Mouse (Mus musculus): ENCODE data around the gene Ccdc38. TPM values are rescaled to one million over a fixed set of nuclear protein-coding genes. Genes with fewer than 3 reads are reported as not detected.

Gene Ccdc38
- polyA plus RNA-seq, 1 experiment from 2014 or later, result 0.83 TPM

DNA sequence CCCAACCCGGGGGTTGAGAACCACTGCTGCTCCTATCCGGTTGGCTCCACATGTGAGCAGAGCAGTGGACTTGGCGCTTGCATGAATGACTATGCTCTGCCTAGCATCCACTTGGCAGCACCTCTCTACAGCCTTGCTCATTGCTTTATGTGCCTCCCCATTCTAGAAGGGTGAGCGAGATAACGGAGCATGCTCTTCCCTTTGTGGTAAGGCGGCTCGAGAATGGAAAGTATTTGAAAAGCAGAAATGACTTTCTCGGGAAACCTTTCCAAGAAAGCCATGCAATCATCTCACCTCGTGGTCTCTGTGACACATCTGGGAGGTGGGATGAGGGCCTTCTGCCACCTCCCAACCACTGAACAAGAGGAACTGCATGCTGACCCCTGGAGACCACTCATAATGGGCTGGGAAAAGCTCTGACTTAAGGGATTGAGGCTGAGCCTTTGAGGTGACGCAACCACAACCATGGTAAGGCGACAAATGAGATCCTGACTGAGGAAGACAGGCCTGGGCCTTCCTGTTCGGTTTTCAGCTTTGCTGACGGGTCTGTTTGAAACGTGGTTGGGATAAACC lies 24.2 kb downstream of the Ccdc38 start:
- no peaks in the 10 kb centered on the region for H3K9me3 ChIP-seq (replicated peaks; ENCODE audit: control insufficient read depth, low read length, poor library complexity, severe bottlenecking)
- ATAC-seq, result no peak
- H3K4me2 ChIP-seq (ENCODE audit: low read length), result no peak overlapping the region
- no peaks in the 10 kb centered on the region for H3K27me3 ChIP-seq (ENCODE audit: control insufficient read depth, insufficient read depth, low read depth, low read length)
- 90% methylated on average over 14 of the region's 14 CpGs for WGBS
- H3K36me3 ChIP-seq (ENCODE audit: control insufficient read depth, insufficient read depth, low read length), result no peaks in the 10 kb centered on the region
- no peak overlapping the region for H3K9ac ChIP-seq (ENCODE audit: low read depth, low read length)
- no peaks in the 10 kb centered on the region for H3K4me1 ChIP-seq (ENCODE audit: control insufficient read depth, insufficient read depth, low read length)
- no peak overlapping the region for H3K27ac ChIP-seq (ENCODE audit: low read length)
- H3K4me3 ChIP-seq (ENCODE audit: low read depth, low read length), result no peak overlapping the region

DNA sequence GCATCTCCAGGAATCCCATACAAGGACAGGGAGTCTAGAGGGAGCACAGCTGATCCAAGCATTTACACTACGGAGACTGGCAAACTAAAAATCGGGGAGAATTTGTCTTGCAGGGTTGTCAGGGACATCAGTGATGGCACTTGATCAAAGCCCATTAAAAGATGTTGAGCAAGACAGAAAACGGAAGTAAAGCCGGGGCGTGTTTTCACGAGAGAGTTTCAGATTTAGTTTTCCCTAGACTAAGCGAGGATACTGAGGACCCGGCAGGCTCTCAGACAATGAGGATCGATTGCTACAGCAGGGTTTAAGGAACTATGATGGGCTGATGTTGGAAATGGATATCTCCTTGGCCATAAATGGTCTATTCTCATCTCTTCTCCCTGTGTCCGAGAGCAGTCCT lies 26.6 kb downstream of the Ccdc38 start:
- H3K27me3 ChIP-seq (ENCODE audit: control insufficient read depth, insufficient read depth, low read depth, low read length), result no peaks in the 10 kb centered on the region
- no peak overlapping the region for H3K27ac ChIP-seq (ENCODE audit: low read length)
- H3K4me2 ChIP-seq (ENCODE audit: low read length), result no peak overlapping the region
- no peak overlapping the region for H3K9ac ChIP-seq (ENCODE audit: low read depth, low read length)
- no peak for ATAC-seq
- 91% methylated on average over 10 of the region's 10 CpGs for WGBS
- H3K4me3 ChIP-seq (ENCODE audit: low read depth, low read length), result no peak overlapping the region
- no peaks in the 10 kb centered on the region for H3K9me3 ChIP-seq (replicated peaks; ENCODE audit: control insufficient read depth, low read length, poor library complexity, severe bottlenecking)
- H3K36me3 ChIP-seq (ENCODE audit: control insufficient read depth, insufficient read depth, low read length), result no peaks in the 10 kb centered on the region
- no peaks in the 10 kb centered on the region for H3K4me1 ChIP-seq (ENCODE audit: control insufficient read depth, insufficient read depth, low read length)

DNA sequence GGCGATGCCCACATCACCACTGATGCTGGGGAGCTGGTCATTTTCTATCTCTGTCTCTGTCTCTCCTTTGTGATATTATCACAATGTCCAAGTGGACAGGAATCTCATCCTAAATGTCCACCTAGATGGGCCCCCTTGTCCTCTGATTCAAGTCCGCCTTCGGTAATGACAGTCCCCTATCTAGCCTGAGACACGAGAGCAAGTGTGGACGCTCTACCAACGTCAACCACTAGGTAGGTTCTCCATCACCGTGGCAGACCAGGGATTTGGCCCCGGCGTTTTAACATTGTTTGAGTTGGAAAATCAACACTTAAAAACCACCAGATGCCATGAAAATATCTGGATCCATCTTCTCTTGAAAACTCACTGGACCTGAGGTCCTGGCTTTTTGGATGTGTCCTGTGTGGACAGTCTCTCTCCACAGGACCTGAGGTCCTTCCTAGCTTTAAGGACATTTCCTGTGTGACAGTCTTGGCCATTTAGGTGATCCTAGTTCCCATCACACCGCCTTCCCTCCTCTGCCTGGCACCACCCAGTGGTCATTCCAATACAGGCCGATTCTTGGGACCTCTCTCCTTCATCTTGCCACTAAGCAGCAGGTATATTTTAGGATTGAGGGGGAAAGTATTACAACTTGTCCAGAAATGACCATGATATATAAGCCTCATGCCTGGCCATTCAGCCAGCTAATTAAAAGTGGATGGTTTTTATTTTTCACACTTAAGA lies 27.6 kb downstream of the Ccdc38 start:
- Histone ChIP-seq H3K36me3 (ENCODE audit: control insufficient read depth, insufficient read depth, low read length) (no peaks in the 10 kb centered on the region), H3K4me2 (ENCODE audit: low read length) (no peak overlapping the region), H3K4me1 (ENCODE audit: control insufficient read depth, insufficient read depth, low read length) (no peaks in the 10 kb centered on the region), H3K27me3 (ENCODE audit: control insufficient read depth, insufficient read depth, low read depth, low read length) (no peaks in the 10 kb centered on the region), H3K9ac (ENCODE audit: low read depth, low read length) (no peak overlapping the region), H3K27ac (ENCODE audit: low read length) (no peak overlapping the region), H3K4me3 (ENCODE audit: low read depth, low read length) (no peak overlapping the region), H3K9me3 (replicated peaks; ENCODE audit: control insufficient read depth, low read length, poor library complexity, severe bottlenecking) (no peaks in the 10 kb centered on the region)
- ATAC-seq, result no peak
- 92% methylated on average over 11 of the region's 11 CpGs for WGBS

DNA sequence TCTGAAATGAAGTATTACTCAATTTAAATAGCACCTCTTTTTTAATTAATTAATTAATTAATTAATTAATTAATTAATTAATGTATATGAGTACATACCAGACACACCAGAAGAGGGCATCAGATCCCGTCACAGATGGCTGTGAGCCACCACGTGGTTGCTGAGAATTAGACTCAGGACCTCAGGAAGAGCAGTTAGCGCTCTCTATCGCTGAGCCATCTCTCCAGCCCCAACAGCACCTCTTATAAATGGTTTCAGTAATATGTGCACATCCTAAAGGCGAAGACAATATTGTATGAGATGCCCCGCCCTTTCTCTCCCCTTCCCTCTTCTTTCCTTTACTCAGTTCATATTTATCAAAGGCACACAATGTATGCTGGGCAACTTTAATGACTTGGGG lies 28.2 kb downstream of the Ccdc38 start:
- H3K4me3 ChIP-seq (ENCODE audit: low read depth, low read length), result no peak overlapping the region
- H3K36me3 ChIP-seq (ENCODE audit: control insufficient read depth, insufficient read depth, low read length), result no peaks in the 10 kb centered on the region
- no peak overlapping the region for H3K9ac ChIP-seq (ENCODE audit: low read depth, low read length)
- no peaks in the 10 kb centered on the region for H3K4me1 ChIP-seq (ENCODE audit: control insufficient read depth, insufficient read depth, low read length)
- no peak for ATAC-seq
- no peak overlapping the region for H3K27ac ChIP-seq (ENCODE audit: low read length)
- H3K27me3 ChIP-seq (ENCODE audit: control insufficient read depth, insufficient read depth, low read depth, low read length), result no peaks in the 10 kb centered on the region
- no peak overlapping the region for H3K4me2 ChIP-seq (ENCODE audit: low read length)
- no peaks in the 10 kb centered on the region for H3K9me3 ChIP-seq (replicated peaks; ENCODE audit: control insufficient read depth, low read length, poor library complexity, severe bottlenecking)
- 91% methylated on average over 6 of the region's 6 CpGs for WGBS

DNA sequence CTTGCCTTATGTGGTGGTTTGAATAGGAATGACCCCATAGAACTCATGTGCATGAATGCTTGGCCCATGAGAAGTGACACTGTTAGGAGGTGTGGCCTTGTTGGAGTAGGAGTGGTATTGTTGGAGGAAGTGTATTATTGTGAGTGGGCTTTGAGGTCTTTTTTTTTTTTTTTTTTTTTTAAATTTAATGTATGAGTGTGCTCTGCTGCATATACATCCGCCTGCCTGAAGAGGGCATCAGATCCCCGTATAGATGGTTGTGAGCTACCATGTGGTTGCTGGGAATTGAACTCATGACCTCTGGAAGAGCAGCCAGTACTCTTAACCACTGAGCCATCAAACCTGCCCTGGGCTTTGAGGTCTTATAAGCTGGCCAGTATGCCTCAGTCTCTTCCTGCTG lies 31.8 kb downstream of the Ccdc38 start:
- H3K9me3 ChIP-seq (replicated peaks; ENCODE audit: control insufficient read depth, low read length, poor library complexity, severe bottlenecking), result no peaks in the 10 kb centered on the region
- ATAC-seq, result no peak
- no peaks in the 10 kb centered on the region for H3K36me3 ChIP-seq (ENCODE audit: control insufficient read depth, insufficient read depth, low read length)
- no peak overlapping the region for H3K4me2 ChIP-seq (ENCODE audit: low read length)
- no peak overlapping the region for H3K4me3 ChIP-seq (ENCODE audit: low read depth, low read length)
- no peaks in the 10 kb centered on the region for H3K4me1 ChIP-seq (ENCODE audit: control insufficient read depth, insufficient read depth, low read length)
- 47% methylated on average over 2 of the region's 2 CpGs for WGBS
- no peak overlapping the region for H3K27ac ChIP-seq (ENCODE audit: low read length)
- H3K27me3 ChIP-seq (ENCODE audit: control insufficient read depth, insufficient read depth, low read depth, low read length), result no peaks in the 10 kb centered on the region
- H3K9ac ChIP-seq (ENCODE audit: low read depth, low read length), result no peak overlapping the region

GRCm38 (mm10) chr10:93574966-93575365 lies 34.5 kb downstream of the Ccdc38 start:
- 62% methylated on average over 4 of the region's 4 CpGs for WGBS

GRCm38 (mm10) chr10:93575960-93576359 lies 35.5 kb downstream of the Ccdc38 start:
- no peaks in the 10 kb centered on the region for H3K36me3 ChIP-seq (ENCODE audit: control insufficient read depth, insufficient read depth, low read length)
- no peaks in the 10 kb centered on the region for H3K4me1 ChIP-seq (ENCODE audit: control insufficient read depth, insufficient read depth, low read length)
- no peaks in the 10 kb centered on the region for H3K27me3 ChIP-seq (ENCODE audit: control insufficient read depth, insufficient read depth, low read depth, low read length)
- no peak for ATAC-seq
- H3K9ac ChIP-seq (ENCODE audit: low read depth, low read length), result no peak overlapping the region
- H3K4me2 ChIP-seq (ENCODE audit: low read length), result no peak overlapping the region
- no peaks in the 10 kb centered on the region for H3K9me3 ChIP-seq (replicated peaks; ENCODE audit: control insufficient read depth, low read length, poor library complexity, severe bottlenecking)
- H3K4me3 ChIP-seq (ENCODE audit: low read depth, low read length), result no peak overlapping the region
- no peak overlapping the region for H3K27ac ChIP-seq (ENCODE audit: low read length)
- WGBS, result 95% methylated on average over 8 of the region's 8 CpGs

More at GRCm38 (mm10) chr10:93574966-93575365, 34.5 kb downstream of the Ccdc38 start:
- Histone ChIP-seq H3K4me1 (ENCODE audit: control insufficient read depth, insufficient read depth, low read length) (no peaks in the 10 kb centered on the region), H3K9me3 (replicated peaks; ENCODE audit: control insufficient read depth, low read length, poor library complexity, severe bottlenecking) (no peaks in the 10 kb centered on the region), H3K27ac (ENCODE audit: low read length) (no peak overlapping the region), H3K4me3 (ENCODE audit: low read depth, low read length) (no peak overlapping the region), H3K27me3 (ENCODE audit: control insufficient read depth, insufficient read depth, low read depth, low read length) (no peaks in the 10 kb centered on the region), H3K36me3 (ENCODE audit: control insufficient read depth, insufficient read depth, low read length) (no peaks in the 10 kb centered on the region), H3K4me2 (ENCODE audit: low read length) (no peak overlapping the region), H3K9ac (ENCODE audit: low read depth, low read length) (no peak overlapping the region)
- no peak for ATAC-seq

DNA sequence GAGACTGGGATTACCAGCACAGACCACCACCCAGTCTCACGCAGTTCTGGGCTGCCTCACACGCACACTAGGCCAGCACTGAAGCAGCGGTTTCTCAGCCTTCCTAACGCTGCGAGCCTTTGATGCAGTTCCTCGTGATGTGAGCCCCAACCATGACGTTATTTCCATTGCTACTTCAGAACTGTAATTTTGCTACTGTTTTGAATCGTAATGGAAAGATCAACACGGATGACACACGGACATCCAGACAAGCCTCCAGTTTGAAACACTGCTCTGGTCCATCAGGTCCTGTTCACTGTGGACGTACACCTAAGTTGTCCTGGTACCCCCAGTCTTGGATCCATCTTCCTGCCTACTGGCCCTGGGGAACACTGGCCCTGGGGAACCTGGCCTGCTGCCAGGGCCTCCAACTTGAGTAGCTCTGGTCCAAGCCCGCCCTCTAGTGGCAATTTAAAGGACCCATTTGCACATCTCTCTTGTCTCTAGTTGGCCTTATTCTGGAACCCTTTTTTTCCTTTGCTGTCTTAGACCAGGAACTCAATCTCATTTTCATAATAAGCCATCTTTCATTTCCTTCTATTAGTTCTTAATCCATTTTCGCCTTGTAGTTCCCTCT lies 36.9 kb downstream of the Ccdc38 start:
- Histone ChIP-seq H3K27ac (ENCODE audit: low read length) (no peak overlapping the region), H3K9ac (ENCODE audit: low read depth, low read length) (no peak overlapping the region), H3K36me3 (ENCODE audit: control insufficient read depth, insufficient read depth, low read length) (0 out of 2 replicates have a peak, but pooled peaks cover under 1% of the 10 kb centered on the region), H3K4me3 (ENCODE audit: low read depth, low read length) (no peak overlapping the region), H3K9me3 (replicated peaks; ENCODE audit: control insufficient read depth, low read length, poor library complexity, severe bottlenecking) (no peaks in the 10 kb centered on the region), H3K4me1 (ENCODE audit: control insufficient read depth, insufficient read depth, low read length) (no peaks in the 10 kb centered on the region), H3K27me3 (ENCODE audit: control insufficient read depth, insufficient read depth, low read depth, low read length) (no peaks in the 10 kb centered on the region), H3K4me2 (ENCODE audit: low read length) (no peak overlapping the region)
- WGBS, result 70% methylated on average over 13 of the region's 13 CpGs
- no peak for ATAC-seq

DNA sequence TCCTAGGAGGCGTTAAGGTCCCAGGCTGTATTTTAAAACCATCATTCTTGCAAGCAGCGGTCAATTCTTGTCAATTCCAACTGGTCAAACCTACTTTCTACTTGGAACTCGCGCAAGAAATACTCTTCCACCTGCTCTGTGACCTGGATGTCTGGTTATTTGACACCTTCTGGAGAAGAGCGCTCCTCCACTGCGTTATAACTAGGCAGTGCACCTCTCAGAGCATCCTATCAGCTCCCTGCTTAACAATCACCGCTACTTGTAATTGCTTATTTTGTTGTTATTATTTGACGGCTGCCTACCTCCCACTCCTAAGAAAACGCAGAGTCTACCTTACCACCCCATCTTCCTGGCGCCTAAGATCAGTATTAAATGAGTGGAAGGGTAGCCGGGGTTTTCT lies 48.4 kb downstream of the Ccdc38 start:
- peak overlapping the region; percentile 86 for H3K4me2 ChIP-seq (ENCODE audit: low read length)
- H3K9ac ChIP-seq (ENCODE audit: low read depth, low read length), result peak overlapping the region; percentile 75
- WGBS, result 2% methylated on average over 11 of the region's 11 CpGs
- H3K4me1 ChIP-seq (ENCODE audit: control insufficient read depth, insufficient read depth, low read length), result peaks cover 15% of the 10 kb centered on the region
- no peaks in the 10 kb centered on the region for H3K27me3 ChIP-seq (ENCODE audit: control insufficient read depth, insufficient read depth, low read depth, low read length)
- peak overlapping the region; percentile 78 for H3K27ac ChIP-seq (ENCODE audit: low read length)
- H3K4me3 ChIP-seq (ENCODE audit: low read depth, low read length), result peak overlapping the region; percentile 62
- H3K9me3 ChIP-seq (replicated peaks; ENCODE audit: control insufficient read depth, low read length, poor library complexity, severe bottlenecking), result no peaks in the 10 kb centered on the region
- peaks cover 2% of the 10 kb centered on the region; the same call in 1 of the 2 replicates for H3K36me3 ChIP-seq (ENCODE audit: control insufficient read depth, insufficient read depth, low read length)
- ATAC-seq, result peak; percentile 36
